Mouse (Mus musculus): ENCODE measurements at regions not wholly inside any gene's neighbourhood (a gene's known extent, or its start where the extent isn't known, plus 50 kb on each side); places are given as distances from the start of the nearest gene placed in this dataset.

DNA sequence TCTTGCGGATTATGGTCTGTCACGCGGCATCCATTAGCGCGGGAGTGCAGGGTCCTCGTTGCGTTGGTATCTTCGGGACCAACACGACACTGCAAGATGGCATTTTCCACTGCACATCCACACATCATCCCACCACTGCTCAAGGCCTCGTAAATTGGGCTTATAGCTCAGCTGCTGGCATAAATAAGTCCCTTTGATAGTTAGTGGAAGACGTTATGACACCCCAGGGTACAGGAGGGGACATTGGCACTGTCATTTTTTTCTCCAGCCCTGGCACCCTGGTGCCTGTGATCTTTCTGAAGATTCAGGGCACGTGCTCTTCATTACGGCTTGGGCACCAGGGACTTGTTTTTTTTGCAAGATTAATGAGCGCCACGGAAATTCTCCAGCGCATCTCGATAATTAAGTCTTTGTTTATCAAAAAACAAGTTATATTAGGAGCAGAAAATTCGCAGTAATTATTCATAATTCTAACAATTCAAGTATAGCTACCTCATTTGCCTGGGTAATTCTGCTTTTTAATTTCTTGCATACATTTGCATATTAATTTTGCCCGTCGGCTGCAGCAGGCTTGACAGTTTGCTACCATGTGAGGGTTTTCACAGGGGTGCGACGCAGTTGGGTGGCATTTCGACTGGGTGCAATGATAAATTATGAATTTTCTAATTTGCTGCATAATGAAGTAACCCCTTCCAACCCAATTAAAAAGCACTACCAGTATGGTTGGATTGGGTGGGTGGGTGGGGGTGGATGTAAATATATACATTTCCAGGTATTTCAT is 119.1 kb downstream of the Vrk1 start:
- Histone ChIP-seq H3K4me2 (ENCODE audit: low read length) (no peak overlapping the region), H3K9ac (replicated peaks; ENCODE audit: low read depth, low read length) (no peak overlapping the region), H3K27me3 (replicated peaks; ENCODE audit: control insufficient read depth, insufficient read depth, low read length) (no peaks in the 10 kb centered on the region), H3K27ac (ENCODE audit: low read length) (peak overlapping the region; percentile 96), H3K4me3 (replicated peaks; ENCODE audit: low read length) (no peak overlapping the region), H3K36me3 (ENCODE audit: control insufficient read depth, insufficient read depth) (no peaks in the 10 kb centered on the region), H3K4me1 (replicated peaks; ENCODE audit: control insufficient read depth, insufficient read depth, low read length) (peaks cover 28% of the 10 kb centered on the region), H3K9me3 (ENCODE audit: control insufficient read depth, low read length) (no peaks in the 10 kb centered on the region)
- peak; percentile 79 for ATAC-seq
- WGBS, result 47% methylated on average over 23 of the region's 23 CpGs

DNA sequence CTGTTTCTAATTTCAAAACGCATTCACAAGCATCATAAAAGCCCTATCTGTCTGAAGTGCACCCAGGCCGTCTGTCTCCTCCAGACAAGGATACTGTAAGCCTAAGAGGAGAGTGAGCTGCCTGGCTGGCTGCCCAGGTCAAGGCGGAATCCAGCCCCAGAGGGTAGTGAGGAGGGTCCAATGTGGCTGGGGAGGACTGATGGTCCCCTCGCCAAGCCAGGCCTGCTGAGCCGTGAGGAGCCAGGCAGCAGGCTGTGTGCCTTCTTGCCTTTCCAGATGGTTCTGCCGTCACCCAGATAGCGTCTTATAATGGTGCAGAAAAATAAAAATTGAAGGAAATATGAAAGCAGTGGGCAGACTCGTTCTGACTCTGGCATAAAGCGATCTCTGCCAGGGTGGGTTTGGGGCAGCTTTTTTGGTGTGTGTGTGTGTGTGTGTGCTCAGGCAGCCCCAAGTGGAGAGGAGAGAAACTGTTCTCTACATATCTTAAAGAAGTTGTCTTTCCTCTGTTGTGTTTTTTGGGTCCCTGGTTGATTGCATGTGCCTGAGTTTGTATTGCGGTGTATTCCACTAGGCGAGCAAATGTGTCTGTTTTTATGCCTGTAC is 120.1 kb downstream of the Vrk1 start:
- H3K9ac ChIP-seq (replicated peaks; ENCODE audit: low read depth, low read length), result peak overlapping the region; percentile 45; the same call in 1 of the 2 replicates
- no peaks in the 10 kb centered on the region for H3K36me3 ChIP-seq (ENCODE audit: control insufficient read depth, insufficient read depth)
- H3K4me1 ChIP-seq (replicated peaks; ENCODE audit: control insufficient read depth, insufficient read depth, low read length), result peaks cover 28% of the 10 kb centered on the region
- 45% methylated on average over 11 of the region's 11 CpGs for WGBS
- H3K9me3 ChIP-seq (ENCODE audit: control insufficient read depth, low read length), result no peaks in the 10 kb centered on the region
- H3K4me3 ChIP-seq (replicated peaks; ENCODE audit: low read length), result no peak overlapping the region
- no peaks in the 10 kb centered on the region for H3K27me3 ChIP-seq (replicated peaks; ENCODE audit: control insufficient read depth, insufficient read depth, low read length)
- H3K27ac ChIP-seq (ENCODE audit: low read length), result peak overlapping the region; percentile 96
- peak; percentile 41 for ATAC-seq
- H3K4me2 ChIP-seq (ENCODE audit: low read length), result no peak overlapping the region

DNA sequence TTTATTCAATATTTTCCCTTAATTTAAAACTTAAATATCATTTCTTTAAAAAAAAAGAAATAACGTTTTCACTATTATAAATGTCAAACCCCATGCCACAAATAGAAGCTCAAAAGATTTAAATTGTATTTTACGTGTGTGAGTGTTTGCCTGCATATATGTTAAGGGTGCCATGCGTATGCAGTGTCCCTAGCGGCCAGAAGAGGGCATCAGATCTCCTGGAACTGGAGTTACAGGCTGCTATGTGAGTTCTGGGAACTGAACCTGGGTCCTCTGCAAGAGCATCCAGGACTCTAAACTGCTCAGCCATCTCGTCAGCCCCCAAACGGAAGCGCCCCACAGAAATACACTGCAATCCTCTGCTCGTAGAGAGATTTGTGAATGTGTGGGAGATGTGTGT is 122.7 kb downstream of the Vrk1 start:
- H3K9ac ChIP-seq (replicated peaks; ENCODE audit: low read depth, low read length), result no peak overlapping the region
- no peak overlapping the region for H3K4me3 ChIP-seq (replicated peaks; ENCODE audit: low read length)
- no peaks in the 10 kb centered on the region for H3K27me3 ChIP-seq (replicated peaks; ENCODE audit: control insufficient read depth, insufficient read depth, low read length)
- ATAC-seq, result no peak
- no peak overlapping the region for H3K27ac ChIP-seq (ENCODE audit: low read length)
- WGBS, result 96% methylated on average over 8 of the region's 8 CpGs
- no peak overlapping the region for H3K4me2 ChIP-seq (ENCODE audit: low read length)
- peaks cover 26% of the 10 kb centered on the region for H3K4me1 ChIP-seq (replicated peaks; ENCODE audit: control insufficient read depth, insufficient read depth, low read length)
- no peaks in the 10 kb centered on the region for H3K36me3 ChIP-seq (ENCODE audit: control insufficient read depth, insufficient read depth)
- H3K9me3 ChIP-seq (ENCODE audit: control insufficient read depth, low read length), result no peaks in the 10 kb centered on the region

DNA sequence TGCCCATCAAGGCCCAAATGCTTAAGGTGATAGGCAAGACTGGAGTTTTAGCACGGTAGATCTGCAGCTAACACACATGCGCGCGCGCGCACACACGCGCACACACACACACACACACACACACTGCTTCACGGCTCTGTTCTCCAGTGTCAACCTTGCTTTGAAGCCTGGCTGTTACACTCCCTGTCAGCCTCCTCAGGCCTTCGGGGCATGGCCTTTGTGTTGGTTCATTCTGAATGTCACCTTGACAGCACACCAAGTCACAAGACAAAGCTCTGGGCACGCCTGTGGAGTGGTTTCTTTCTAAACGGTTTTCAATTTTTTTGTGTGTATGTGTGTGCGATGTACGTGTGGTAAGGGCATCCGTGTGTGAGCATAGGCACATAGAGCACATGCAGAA is 128.4 kb downstream of the Vrk1 start:
- Histone ChIP-seq H3K27me3 (replicated peaks; ENCODE audit: control insufficient read depth, insufficient read depth, low read length) (no peaks in the 10 kb centered on the region), H3K4me2 (ENCODE audit: low read length) (no peak overlapping the region), H3K27ac (ENCODE audit: low read length) (no peak overlapping the region), H3K4me3 (replicated peaks; ENCODE audit: low read length) (no peak overlapping the region), H3K36me3 (ENCODE audit: control insufficient read depth, insufficient read depth) (no peaks in the 10 kb centered on the region), H3K9ac (replicated peaks; ENCODE audit: low read depth, low read length) (no peak overlapping the region), H3K9me3 (ENCODE audit: control insufficient read depth, low read length) (no peaks in the 10 kb centered on the region), H3K4me1 (replicated peaks; ENCODE audit: control insufficient read depth, insufficient read depth, low read length) (peaks cover 12% of the 10 kb centered on the region)
- no peak for ATAC-seq
- 83% methylated on average over 15 of the region's 15 CpGs for WGBS

DNA sequence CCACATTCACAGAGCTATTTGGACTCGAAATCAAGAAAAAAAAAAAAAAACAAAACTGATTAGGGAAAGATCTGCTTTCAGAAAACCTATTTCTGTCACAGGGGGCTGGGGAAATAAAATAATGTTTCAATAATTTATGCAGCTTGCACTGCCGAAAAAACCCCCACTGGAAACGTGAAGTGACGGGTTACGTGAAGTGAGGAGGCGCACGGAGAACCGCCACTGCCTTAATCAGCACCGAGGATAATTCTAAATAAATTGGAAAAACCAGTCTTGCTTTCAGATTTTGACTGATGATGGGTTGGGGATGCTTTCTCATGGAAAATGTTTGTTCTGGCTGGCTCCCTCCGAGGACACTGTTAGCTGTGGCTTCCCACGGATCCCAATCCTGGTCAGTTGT is 129.5 kb downstream of the Vrk1 start:
- Histone ChIP-seq H3K4me1 (replicated peaks; ENCODE audit: control insufficient read depth, insufficient read depth, low read length) (peaks cover 12% of the 10 kb centered on the region), H3K27me3 (replicated peaks; ENCODE audit: control insufficient read depth, insufficient read depth, low read length) (no peaks in the 10 kb centered on the region), H3K4me2 (ENCODE audit: low read length) (no peak overlapping the region), H3K4me3 (replicated peaks; ENCODE audit: low read length) (no peak overlapping the region), H3K9ac (replicated peaks; ENCODE audit: low read depth, low read length) (no peak overlapping the region), H3K36me3 (ENCODE audit: control insufficient read depth, insufficient read depth) (no peaks in the 10 kb centered on the region), H3K27ac (ENCODE audit: low read length) (peak overlapping the region; percentile 35; the same call in 1 of the 2 replicates), H3K9me3 (ENCODE audit: control insufficient read depth, low read length) (no peaks in the 10 kb centered on the region)
- no peak for ATAC-seq
- 63% methylated on average over 11 of the region's 11 CpGs for WGBS

DNA sequence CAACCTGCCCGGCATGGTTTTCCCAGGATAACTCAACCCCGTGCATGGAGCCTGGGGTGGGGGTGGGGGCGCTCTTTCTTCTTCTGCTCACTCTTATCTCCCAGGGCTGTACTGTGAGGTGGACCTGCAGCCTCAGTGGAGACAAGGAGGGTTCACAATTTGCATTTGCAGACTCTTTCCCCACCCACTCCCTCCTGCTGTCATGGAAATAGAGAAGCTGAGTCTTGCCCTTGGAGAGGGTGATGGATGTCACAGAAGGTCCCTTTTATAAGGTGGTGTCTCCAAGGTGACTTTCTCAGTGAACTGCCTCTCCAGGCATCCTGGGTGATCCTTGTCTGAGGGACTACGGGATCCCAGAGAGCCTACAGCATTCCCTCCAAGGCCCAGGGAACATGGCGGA is 129.9 kb downstream of the Vrk1 start:
- no peak for ATAC-seq
- Histone ChIP-seq H3K36me3 (ENCODE audit: control insufficient read depth, insufficient read depth) (no peaks in the 10 kb centered on the region), H3K27ac (ENCODE audit: low read length) (peak overlapping the region; percentile 35; the same call in 1 of the 2 replicates), H3K4me2 (ENCODE audit: low read length) (no peak overlapping the region), H3K9me3 (ENCODE audit: control insufficient read depth, low read length) (no peaks in the 10 kb centered on the region), H3K27me3 (replicated peaks; ENCODE audit: control insufficient read depth, insufficient read depth, low read length) (no peaks in the 10 kb centered on the region), H3K9ac (replicated peaks; ENCODE audit: low read depth, low read length) (no peak overlapping the region), H3K4me1 (replicated peaks; ENCODE audit: control insufficient read depth, insufficient read depth, low read length) (peaks cover 12% of the 10 kb centered on the region), H3K4me3 (replicated peaks; ENCODE audit: low read length) (no peak overlapping the region)
- 87% methylated on average over 5 of the region's 5 CpGs for WGBS

DNA sequence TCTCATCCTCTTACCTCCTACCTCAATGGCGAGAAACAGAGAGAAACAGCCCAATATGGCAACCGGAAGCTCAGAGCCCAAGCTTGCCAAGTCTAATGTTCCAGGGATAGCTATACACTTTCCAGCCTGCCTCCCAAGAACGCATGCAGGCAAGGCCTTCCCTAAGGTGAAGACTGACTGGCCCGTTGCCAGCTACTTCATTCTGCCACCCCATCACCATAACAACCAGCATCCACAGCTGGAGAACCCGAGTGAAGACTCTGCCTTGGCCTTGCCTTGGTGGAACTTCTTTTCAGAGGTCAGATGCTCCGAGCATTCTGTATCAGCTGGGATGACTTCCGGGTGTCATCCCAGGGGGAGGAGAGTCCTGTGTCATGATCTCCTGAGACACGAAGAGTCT is 130.6 kb downstream of the Vrk1 start:
- no peaks in the 10 kb centered on the region for H3K27me3 ChIP-seq (replicated peaks; ENCODE audit: control insufficient read depth, insufficient read depth, low read length)
- no peak overlapping the region for H3K4me2 ChIP-seq (ENCODE audit: low read length)
- ATAC-seq, result no peak
- no peak overlapping the region for H3K9ac ChIP-seq (replicated peaks; ENCODE audit: low read depth, low read length)
- H3K4me3 ChIP-seq (replicated peaks; ENCODE audit: low read length), result no peak overlapping the region
- peaks cover 12% of the 10 kb centered on the region for H3K4me1 ChIP-seq (replicated peaks; ENCODE audit: control insufficient read depth, insufficient read depth, low read length)
- no peaks in the 10 kb centered on the region for H3K36me3 ChIP-seq (ENCODE audit: control insufficient read depth, insufficient read depth)
- H3K27ac ChIP-seq (ENCODE audit: low read length), result no peak overlapping the region
- WGBS, result 63% methylated on average over 8 of the region's 8 CpGs
- H3K9me3 ChIP-seq (ENCODE audit: control insufficient read depth, low read length), result no peaks in the 10 kb centered on the region

DNA sequence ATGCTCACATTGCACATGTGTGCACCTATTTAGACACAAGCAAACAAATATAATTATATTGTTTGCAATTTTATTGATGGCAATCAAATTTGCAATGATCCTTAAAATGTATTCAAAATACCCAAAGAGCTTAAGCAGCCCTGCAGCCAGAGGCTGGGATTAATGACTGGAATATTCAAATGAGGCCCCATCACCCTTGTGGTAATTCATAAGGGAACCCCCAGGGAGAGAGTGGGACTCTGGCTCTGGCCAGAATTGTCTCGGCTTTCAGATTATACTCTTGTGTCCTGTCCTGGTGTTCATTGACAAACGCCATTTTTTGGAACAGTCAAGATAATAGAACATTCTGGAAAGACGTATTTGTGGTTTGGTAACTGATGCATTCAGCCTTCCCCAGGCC is 133.5 kb downstream of the Vrk1 start:
- no peak for ATAC-seq
- H3K9ac ChIP-seq (replicated peaks; ENCODE audit: low read depth, low read length), result no peak overlapping the region
- H3K4me2 ChIP-seq (ENCODE audit: low read length), result no peak overlapping the region
- no peak overlapping the region for H3K4me3 ChIP-seq (replicated peaks; ENCODE audit: low read length)
- no peaks in the 10 kb centered on the region for H3K9me3 ChIP-seq (ENCODE audit: control insufficient read depth, low read length)
- WGBS, result 48% methylated on average over 3 of the region's 3 CpGs
- H3K27ac ChIP-seq (ENCODE audit: low read length), result no peak overlapping the region
- no peaks in the 10 kb centered on the region for H3K27me3 ChIP-seq (replicated peaks; ENCODE audit: control insufficient read depth, insufficient read depth, low read length)
- peaks cover 12% of the 10 kb centered on the region for H3K4me1 ChIP-seq (replicated peaks; ENCODE audit: control insufficient read depth, insufficient read depth, low read length)
- no peaks in the 10 kb centered on the region for H3K36me3 ChIP-seq (ENCODE audit: control insufficient read depth, insufficient read depth)

DNA sequence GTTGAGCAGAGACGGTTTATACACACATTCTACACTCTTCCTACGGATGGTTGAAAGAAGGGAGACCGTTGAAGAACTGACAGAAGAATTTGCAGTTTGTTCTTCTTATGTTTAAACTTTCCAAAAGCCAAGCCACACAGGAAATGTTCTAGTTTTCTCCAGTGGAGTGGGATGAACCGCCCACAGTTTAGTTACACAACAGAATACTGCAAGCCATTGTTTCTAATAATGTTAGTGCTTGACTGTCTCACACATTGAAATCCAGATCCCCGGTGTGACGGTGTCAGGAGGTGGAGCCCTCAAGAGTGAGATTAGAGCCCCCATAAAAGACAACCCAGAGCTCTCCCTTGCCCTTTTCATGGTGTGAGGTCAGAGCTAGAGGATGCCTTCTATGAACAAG is 146.8 kb downstream of the Vrk1 start:
- no peak overlapping the region for H3K4me3 ChIP-seq (replicated peaks; ENCODE audit: low read length)
- H3K36me3 ChIP-seq (ENCODE audit: control insufficient read depth, insufficient read depth), result no peaks in the 10 kb centered on the region
- no peaks in the 10 kb centered on the region for H3K4me1 ChIP-seq (replicated peaks; ENCODE audit: control insufficient read depth, insufficient read depth, low read length)
- H3K27ac ChIP-seq (ENCODE audit: low read length), result no peak overlapping the region
- no peak overlapping the region for H3K4me2 ChIP-seq (ENCODE audit: low read length)
- H3K9me3 ChIP-seq (ENCODE audit: control insufficient read depth, low read length), result no peaks in the 10 kb centered on the region
- ATAC-seq, result no peak
- 84% methylated on average over 6 of the region's 6 CpGs for WGBS
- H3K27me3 ChIP-seq (replicated peaks; ENCODE audit: control insufficient read depth, insufficient read depth, low read length), result no peaks in the 10 kb centered on the region
- H3K9ac ChIP-seq (replicated peaks; ENCODE audit: low read depth, low read length), result no peak overlapping the region

All from forebrain, embryonic 16.5 days (tissue).